Mouse (Mus musculus) c-Kit-positive CD71-negative TER-119-negative erythroid progenitor cells, embryonic 14.5 days (primary cell): ENCODE measurements at regions not wholly inside any gene's neighbourhood (a gene's known extent, or its start where the extent isn't known, plus 50 kb on each side); places are given as distances from the start of the nearest gene placed in this dataset.

Experiments used
- DNase-seq: peaks from one replicate; pipeline ENCODE4 v3.0.0-alpha.2; 2013; ENCODE audit warnings: low read depth

DNA sequence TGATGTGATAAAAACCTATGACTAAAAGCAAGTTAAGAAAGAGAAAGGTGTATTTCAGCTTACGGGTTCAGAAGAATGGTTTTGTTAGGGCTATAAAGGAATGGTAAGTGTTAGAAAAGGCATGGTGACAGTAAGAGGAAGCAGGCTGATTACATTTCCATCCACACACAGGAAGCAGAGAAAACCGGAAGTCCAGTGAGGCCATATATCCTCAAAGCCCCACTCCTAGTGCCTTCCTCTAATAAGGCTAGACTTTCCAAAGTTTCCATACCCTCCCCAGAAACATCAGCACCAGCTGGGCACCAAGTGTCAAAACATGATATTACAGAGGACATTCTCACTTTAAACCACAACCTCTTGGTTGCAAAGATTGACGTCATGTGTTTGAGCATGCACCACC is 316.3 kb downstream of the Klf5 start:
- DNase-seq, result no peak

DNA sequence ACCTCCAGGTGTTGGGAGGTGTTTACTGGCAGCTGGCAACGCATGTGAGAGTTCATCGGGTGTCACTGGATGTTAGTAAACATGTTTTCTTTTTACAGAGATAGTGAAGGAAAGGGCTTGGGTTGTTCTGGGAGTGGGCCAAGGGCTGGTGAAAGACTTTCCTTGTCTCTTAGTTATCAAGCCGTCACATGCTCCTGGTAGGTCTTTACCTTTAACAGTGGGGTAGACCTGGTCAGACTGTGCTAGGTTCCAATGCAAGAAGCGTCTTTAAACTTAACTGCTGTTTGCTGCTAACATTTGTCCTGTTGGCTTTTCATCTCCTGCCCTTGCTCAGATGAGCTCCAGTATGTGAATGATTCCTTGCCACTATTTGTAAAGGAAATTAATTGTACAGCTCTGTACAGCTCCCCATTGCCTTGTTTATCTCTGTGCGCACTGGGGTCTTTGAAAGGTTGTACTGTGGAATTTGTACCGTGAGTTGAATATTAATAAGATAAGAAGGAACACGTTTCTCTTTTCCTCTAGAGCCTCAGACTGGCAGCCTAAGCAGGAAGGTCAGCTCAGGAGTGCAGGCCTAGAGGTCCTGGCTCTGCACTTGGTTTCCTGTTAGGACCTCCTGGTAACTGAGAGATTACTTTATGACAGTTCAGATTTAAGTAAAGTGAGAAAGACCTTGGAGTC is 318.3 kb downstream of the Klf5 start:
- DNase-seq, result no peak

DNA sequence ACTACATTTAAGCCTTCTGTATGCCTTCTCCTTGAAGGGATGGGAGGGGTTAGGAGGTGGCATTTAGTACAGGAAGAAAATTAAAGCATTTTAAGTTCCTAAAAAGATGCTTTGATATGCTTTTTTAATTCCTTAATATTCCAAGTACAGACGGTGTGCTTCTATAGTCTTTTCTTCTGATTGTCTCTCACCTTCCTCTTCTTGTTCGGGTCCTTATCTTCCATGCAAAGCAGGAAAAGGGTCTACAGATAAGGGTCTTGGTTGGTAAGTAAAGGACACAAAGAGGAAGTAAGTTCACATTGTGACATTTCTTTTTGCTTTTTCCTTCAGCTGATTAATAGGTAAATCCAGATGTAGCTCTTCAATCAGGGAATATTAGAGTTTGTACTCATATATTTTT is 318.9 kb downstream of the Klf5 start:
- no peak for DNase-seq

DNA sequence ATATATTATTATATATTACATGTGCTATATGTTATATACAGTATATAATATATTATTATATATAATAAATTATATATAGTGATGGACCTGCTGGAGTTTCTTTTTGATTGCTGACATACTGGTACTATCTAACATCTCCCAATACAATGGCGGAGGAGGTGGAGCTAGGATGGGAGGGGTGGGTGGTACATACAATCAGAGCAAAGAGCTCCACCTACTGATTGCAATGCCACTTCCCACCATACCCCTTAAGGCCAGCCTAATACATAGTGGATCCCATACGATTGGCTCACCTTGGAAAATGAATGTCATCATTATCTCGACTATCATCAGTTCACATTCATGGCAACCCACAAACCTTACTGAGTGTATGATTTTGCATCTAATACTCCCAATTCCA is 323.0 kb downstream of the Klf5 start:
- no peak for DNase-seq

DNA sequence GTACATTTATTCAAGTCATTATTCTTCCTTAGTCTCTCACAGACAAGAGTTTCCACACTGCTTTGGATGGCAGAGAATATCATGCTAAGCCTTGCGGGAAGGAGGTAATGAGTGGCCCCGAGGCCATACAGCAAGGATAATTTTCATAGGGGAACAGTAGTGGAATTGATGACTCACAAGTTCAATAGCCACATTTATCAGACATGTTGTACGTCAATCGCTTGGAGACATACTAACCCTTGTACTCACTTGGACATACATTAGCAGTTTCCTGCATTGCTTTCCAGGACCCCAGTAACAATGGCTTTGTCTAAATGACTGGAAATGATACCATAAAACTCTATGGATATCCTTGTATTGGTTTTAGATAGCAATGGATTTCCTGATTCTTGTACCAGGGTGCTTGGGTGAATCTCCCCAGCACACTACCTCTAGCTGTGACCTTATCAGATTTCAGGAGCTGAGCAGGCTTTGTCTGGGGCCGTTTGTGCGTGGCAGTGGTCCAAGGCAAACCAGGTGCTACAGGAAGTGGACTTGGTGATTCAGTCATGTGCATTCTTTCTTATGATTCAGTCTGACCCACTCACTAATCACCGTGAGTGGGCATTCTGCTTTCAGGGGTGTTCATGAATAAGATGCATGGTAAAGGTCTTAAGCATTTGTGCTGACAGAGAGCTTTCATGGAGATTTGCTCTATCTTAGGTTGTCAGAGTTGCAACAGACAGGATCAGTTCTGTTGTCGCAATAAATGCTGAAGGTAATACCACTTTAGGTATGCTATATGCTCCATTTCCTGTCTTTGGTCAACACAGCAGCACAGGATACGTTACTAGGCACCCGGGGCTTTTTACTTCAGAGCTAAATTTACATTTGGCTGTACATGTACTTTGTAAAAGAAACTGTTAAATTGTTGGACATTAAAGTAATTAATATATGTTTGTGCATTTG is 326.2 kb downstream of the Klf5 start:
- DNase-seq, result no peak

- DNase-seq, result no peak
These were observed 329.1 kb downstream of the Klf5 start for GRCm38 (mm10) chr14:99627615-99628014.

DNA sequence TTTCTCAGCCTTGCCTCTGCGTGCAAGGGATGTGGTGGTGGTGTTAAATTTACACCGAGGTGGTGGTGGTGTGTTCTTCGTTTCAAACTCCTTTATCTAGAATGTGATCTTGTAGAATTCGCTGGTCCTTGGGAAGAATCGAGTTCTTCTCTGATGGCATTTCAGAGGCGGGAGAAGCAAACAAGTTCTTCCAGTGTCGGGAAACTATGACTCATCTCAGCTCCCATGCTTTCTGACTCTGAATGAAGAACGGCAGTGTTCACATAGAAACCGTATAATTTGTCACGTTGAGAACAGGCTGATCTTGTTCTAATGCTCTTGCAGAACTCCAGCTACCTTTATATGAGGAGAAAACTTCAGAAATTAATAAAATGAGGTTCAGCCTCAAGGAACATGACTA is 332.6 kb downstream of the Klf5 start:
- DNase-seq, result no peak

DNA sequence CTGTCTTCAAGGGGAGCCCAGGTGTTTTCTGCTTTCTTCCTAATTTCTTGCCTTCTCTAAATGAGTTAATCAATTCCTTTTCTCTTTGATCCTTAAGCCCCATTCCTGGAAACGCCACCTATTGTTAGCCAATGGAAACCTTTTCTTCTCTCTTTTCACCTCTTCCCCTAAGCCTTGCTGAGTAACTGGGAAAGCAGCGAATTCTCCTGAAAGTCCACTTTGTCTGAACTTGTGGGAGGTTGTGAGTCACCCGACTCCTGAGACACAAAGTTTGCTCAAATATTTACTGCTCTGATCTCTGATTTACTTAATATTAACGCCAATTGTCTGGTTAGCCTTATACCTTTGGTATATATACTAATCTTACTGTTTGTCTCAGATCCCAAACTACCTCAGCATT is 334.0 kb downstream of the Klf5 start:
- no peak for DNase-seq

DNA sequence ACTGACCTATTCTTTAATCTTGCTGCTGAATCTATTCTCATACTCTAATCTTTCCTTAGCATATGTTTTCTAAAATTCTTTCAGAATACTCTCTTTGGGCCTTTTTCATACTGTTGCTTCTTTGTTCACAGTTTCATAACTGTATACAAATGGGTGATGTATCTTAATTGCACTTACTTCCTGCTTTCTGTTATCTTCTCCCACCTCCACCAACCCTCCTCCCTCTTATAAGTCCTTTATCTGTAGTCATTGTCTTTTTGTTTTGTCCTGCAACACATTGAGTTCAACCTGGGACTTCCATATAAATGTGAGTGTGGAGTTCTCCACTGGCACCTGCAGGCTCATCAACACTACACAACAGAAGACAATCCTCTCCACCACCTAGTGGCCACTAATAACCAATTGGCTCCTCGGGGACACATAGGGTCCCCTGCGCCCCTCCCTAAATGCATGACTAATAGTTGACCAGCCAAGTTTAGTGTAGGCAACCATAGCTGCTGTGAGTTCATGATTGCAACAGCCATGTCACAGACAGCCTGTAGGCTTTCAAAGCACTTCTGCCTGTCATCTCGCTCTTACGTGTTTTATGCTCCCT is 337.2 kb downstream of the Klf5 start:
- no peak for DNase-seq

DNA sequence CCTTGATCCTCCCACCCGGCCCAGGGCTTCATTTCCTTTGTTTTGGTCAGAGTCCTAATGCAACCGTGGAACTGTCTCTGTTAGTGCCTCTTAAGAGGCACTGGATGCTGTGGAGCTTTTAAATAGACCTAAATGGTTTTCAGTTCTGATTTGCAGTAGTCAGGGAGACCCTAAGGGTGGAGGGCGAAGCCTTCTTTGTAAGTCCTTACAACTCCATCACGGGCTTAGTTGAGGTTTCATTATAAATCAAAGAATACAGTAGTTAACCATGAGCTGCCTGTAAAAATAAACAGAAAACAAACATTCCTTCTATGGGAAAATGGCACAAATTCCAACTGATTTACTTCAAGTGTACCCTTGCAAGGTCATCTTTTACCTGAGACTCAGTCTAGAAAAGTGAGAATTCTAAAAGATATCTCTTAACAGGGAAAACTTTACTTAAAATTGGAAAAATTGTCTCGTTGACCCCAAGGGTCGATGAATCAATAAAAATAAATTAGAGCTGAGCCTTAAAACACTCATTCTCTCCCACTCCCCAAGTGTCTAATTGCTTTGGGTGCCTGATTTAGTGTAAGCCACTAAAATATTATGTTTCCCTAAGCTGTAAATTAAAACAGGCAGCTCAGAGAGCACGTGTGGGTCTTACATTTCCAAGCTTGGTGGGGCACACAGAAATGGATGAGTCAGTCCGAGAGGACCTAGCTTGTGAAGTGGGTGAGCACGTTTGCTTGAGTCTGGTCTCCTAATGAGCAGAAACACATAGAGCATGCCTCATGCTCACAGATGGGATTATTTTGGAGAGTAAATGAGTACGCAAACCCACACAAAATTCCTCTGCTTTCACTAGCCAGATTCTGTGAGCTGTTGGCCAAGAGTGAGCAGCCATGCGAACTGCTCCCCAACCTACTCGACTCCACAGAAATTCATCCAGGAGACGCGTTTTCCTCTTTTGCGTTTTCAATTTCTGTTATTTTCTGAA is 343.3 kb downstream of the Klf5 start:
- no peak for DNase-seq

- no peak for DNase-seq
These were observed 347.8 kb downstream of the Klf5 start for GRCm38 (mm10) chr14:99646323-99646722.

- no peak for DNase-seq
These were observed 375.9 kb downstream of the Klf5 start for GRCm38 (mm10) chr14:99674399-99674798.

- DNase-seq, result no peak
These were observed 388.7 kb downstream of the Klf5 start for GRCm38 (mm10) chr14:99687062-99687806.

- no peak for DNase-seq
These were observed 389.9 kb downstream of the Klf5 start for GRCm38 (mm10) chr14:99688415-99688814.

GRCm38 (mm10) chr14:99696301-99696700 is 397.8 kb downstream of the Klf5 start:
- no peak for DNase-seq

DNA sequence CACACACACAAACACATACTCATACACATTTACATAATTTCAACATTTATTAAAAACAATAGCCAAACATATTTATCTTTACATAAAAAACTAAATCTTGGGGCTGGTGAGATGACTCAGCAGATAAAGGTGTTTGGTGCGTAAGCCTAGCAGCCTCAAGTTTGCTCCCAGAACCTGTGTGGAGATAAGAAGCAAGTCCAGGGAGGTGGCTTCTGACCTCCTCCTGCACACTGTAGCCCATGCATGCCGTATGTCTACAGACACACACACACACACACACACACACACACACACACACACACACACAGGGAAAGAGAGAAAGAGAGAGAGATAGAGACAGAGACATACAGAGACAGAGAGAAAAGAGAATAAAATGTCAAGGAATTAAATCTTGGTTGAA is 401.1 kb downstream of the Klf5 start:
- no peak for DNase-seq

GRCm38 (mm10) chr14:99706004-99706403 is 407.5 kb downstream of the Klf5 start:
- DNase-seq, result no peak

GRCm38 (mm10) chr14:99708066-99708465 is 409.6 kb downstream of the Klf5 start:
- DNase-seq, result no peak

DNA sequence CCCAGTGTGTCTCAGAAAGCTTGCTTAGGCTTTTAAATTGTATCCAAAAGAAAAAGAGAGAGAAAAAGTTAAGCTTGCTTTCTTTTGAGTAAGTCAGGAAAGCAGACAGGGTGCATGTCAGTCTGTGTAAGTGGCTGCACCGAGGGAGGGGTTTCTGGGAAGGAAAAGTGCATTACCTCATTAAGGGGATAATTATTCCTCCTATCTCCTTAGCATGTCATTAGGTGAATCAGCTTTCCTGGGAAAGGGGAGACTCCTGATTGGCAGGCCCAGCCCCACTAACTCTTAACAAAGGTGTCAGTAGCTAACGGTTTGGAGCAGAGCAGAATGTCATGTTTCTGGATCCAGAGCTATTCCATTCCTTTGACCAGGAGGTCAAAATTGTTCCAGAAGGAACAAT is 411.3 kb downstream of the Klf5 start:
- no peak for DNase-seq

GRCm38 (mm10) chr14:99710656-99711177 is 412.2 kb downstream of the Klf5 start:
- DNase-seq, result no peak

- no peak for DNase-seq
These were observed 414.1 kb downstream of the Klf5 start for GRCm38 (mm10) chr14:99712624-99713023.
